Mouse (Mus musculus): ENCODE measurements around the gene Nqo2.

- TF ChIP-seq GATA1 (IDR thresholded peaks at IDR 0.05; ENCODE audit: borderline replicate concordance, low read length) (no peak), CTCF (IDR thresholded peaks at IDR 0.05; ENCODE audit: low read depth, low read length) (no peak), POLR2AphosphoS5 (IDR thresholded peaks at IDR 0.05; ENCODE audit: insufficient replicate concordance, low read depth, low read length) (no peak)
Measured at GRCm38 (mm10) chr13:33930912-33931311, 33.6 kb upstream of the Nqo2 start.

Measured in G1E (cell line).